Mouse (Mus musculus): ENCODE data around the gene Fam189a1.

GRCm38 (mm10) chr7:64905506-64905905, 250.9 kb downstream of the Fam189a1 start:
- TF ChIP-seq POLR2A (IDR thresholded peaks at IDR 0.05; ENCODE audit: insufficient read depth, low read length) (no peak), CTCF (IDR thresholded peaks at IDR 0.05; ENCODE audit: low read depth, low read length) (no peak)

Measured in ES-Bruce4 (cell line).